Mouse (Mus musculus) heart, postnatal 0 days (tissue): ENCODE results near the gene Creb3.

Source experiments
- CTCF ChIP-seq: IDR thresholded peaks from 2 replicates; pipeline ENCODE4 v1.5.1; 2016; ENCODE audit warnings: antibody characterized with exemption, control low read depth, low read depth
- EP300 ChIP-seq: IDR thresholded peaks from 2 replicates; pipeline ENCODE4 v1.6.1; 2016; ENCODE audit warnings: antibody characterized with exemption, low read depth

GRCm38 (mm10) chr4:43513791-43514190 lies 48.3 kb upstream of the Creb3 start:
- TF ChIP-seq CTCF (no peak), EP300 (no peak)
